Mouse (Mus musculus) left cerebral cortex, adult 11 months (tissue): ENCODE measurements at regions not wholly inside any gene's neighbourhood (a gene's known extent, or its start where the extent isn't known, plus 50 kb on each side); places are given as distances from the start of the nearest gene placed in this dataset.

ENCODE experiments used
- DNase-seq: peaks from one replicate; pipeline ENCODE4 v3.0.0; 2022; ENCODE audit warnings: low spot score

GRCm38 (mm10) chr13:37569486-37569885, 208.7 kb upstream of the Rreb1 start:
- DNase-seq, result no peak

GRCm38 (mm10) chr13:37572983-37573382, 205.2 kb upstream of the Rreb1 start:
- no peak for DNase-seq

GRCm38 (mm10) chr13:37579231-37579630, 199.0 kb upstream of the Rreb1 start:
- no peak for DNase-seq

GRCm38 (mm10) chr13:37579775-37580174, 198.4 kb upstream of the Rreb1 start:
- no peak for DNase-seq

GRCm38 (mm10) chr13:37580806-37581205, 197.4 kb upstream of the Rreb1 start:
- DNase-seq, result no peak

GRCm38 (mm10) chr13:37581374-37581773, 196.8 kb upstream of the Rreb1 start:
- DNase-seq, result no peak

GRCm38 (mm10) chr13:37585476-37585875, 192.7 kb upstream of the Rreb1 start:
- no peak for DNase-seq

- no peak for DNase-seq
These were observed 191.7 kb upstream of the Rreb1 start for GRCm38 (mm10) chr13:37586511-37586910.

GRCm38 (mm10) chr13:37587911-37588310, 190.3 kb upstream of the Rreb1 start:
- no peak for DNase-seq

GRCm38 (mm10) chr13:37588528-37589176, 189.5 kb upstream of the Rreb1 start:
- no peak for DNase-seq

GRCm38 (mm10) chr13:37592149-37592548, 186.1 kb upstream of the Rreb1 start:
- no peak for DNase-seq

- DNase-seq, result no peak
These were observed 183.0 kb upstream of the Rreb1 start for GRCm38 (mm10) chr13:37595196-37595595.

GRCm38 (mm10) chr13:37597575-37597974, 180.6 kb upstream of the Rreb1 start:
- no peak for DNase-seq

- no peak for DNase-seq
These were observed 179.9 kb upstream of the Rreb1 start for GRCm38 (mm10) chr13:37598165-37598775.

GRCm38 (mm10) chr13:37599679-37600078, 178.5 kb upstream of the Rreb1 start:
- no peak for DNase-seq

- no peak for DNase-seq
These were observed 178.0 kb upstream of the Rreb1 start for GRCm38 (mm10) chr13:37600172-37600571.

- DNase-seq, result no peak
These were observed 177.1 kb upstream of the Rreb1 start for GRCm38 (mm10) chr13:37601068-37601467.

GRCm38 (mm10) chr13:37602256-37602655, 175.9 kb upstream of the Rreb1 start:
- no peak for DNase-seq

GRCm38 (mm10) chr13:37603226-37603994, 174.8 kb upstream of the Rreb1 start:
- no peak for DNase-seq

- no peak for DNase-seq
These were observed 171.9 kb upstream of the Rreb1 start for GRCm38 (mm10) chr13:37606250-37606649.

GRCm38 (mm10) chr13:37609085-37609484, 169.1 kb upstream of the Rreb1 start:
- DNase-seq, result no peak

GRCm38 (mm10) chr13:37611387-37611786, 166.8 kb upstream of the Rreb1 start:
- no peak for DNase-seq

- no peak for DNase-seq
These were observed 161.2 kb upstream of the Rreb1 start for GRCm38 (mm10) chr13:37617015-37617414.
